Mouse (Mus musculus) cerebellum, adult (tissue): ENCODE measurements around the gene Ccdc38.
A peak's percentile ranks its signal among the peaks of the same experiment; 100 is the strongest.

Experiments
- ATAC-seq: cut with Nextera tagmentation; 2 replicates; pipeline ENCODE4 v1.9.2; 2017; ENCODE audit warnings: mild to moderate bottlenecking, moderate library complexity, mixed read lengths; ENCODE audit not compliant: insufficient number of reproducible peaks, low FRiP score, low TSS enrichment

The Ccdc38 gene

DNA sequence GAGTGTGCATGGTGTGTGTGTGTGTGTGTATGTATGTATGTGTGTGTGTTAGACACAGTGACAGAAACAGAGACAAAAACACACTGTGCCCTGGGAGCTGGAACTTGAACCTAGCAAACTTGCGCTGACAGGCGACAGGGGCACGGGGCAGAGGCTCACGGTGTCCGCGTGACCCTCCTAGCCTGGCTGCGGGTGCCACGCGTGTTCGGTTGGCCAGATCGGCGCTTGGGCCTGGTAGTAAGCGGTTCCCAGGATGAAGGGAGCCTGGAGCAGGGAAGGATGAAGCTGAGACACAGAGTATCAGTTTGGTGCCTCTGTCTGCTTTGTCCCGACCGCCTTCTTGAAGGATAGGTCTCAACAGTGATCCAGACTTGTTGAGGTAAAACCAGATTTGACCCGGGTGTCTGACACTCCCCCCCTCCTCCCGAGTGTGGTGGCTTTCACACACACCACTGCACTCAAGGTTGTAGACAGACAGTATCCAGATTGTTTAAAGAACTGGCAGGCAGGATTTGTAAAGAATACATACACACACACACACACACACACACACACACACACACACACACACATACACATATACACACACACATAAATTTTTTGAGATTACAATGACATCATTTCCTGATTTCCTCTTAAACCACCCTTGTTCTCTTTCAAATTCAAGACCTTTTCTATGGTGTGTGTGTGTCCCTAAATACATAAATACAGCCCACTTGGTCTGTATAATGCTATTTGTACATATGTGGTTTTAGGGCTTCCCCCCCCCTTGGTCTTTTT is at the start of gene Ccdc38:
Gene Ccdc38, plus strand, starts transcription at position 202 of the 780 bp plus-strand sequence.
- no peak for ATAC-seq

DNA sequence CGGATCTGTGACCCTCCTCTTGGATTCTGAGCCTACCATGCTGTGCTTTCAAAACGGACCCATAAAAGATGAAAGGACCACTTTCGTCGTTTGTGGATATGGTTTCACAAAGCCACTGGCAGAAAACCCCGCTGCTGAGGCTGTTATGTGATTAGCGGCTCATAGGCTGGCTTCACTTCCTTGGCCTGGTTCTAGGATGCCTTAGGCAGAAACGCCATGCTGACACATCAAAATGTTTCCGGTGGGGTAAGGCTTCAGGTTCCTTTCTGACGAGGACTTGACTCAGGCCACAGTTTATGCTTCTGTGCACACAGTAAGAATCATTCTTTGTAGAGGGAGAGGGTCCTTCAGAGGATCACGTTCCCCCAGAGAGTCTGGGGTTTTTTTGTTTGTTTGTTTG is 39.6 kb upstream of the Ccdc38 start:
- no peak for ATAC-seq

GRCm38 (mm10) chr10:93501346-93501745 is 39.1 kb upstream of the Ccdc38 start:
- ATAC-seq, result no peak

DNA sequence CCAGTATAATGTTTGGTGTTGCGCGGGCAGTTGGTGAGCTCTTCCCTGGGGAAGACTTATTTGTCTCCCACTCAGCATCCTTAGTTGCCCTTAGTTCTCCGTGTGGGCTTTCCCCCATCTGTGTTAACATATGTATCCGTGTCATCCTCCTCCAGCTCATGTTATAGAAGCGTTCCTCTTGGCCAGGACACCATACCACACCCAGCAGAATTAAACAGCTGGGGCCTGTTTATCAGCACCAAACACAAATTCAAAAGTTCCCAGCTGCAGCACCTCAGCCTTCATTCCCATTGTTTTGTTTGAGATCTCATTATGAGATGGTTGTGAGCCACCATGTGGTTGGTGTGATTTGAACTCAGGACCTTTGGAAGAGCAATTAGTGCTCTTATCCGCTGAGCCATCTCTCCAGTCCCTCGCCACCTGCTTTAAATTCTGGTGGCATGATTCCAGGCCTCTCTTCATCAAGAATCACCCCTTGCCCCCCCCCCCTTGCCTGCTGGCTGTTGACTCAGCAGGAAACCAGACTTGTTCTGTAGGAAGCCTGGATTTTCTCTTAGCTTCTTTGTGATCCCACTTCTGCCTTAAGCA is 32.0 kb upstream of the Ccdc38 start:
- ATAC-seq, result no peak

DNA sequence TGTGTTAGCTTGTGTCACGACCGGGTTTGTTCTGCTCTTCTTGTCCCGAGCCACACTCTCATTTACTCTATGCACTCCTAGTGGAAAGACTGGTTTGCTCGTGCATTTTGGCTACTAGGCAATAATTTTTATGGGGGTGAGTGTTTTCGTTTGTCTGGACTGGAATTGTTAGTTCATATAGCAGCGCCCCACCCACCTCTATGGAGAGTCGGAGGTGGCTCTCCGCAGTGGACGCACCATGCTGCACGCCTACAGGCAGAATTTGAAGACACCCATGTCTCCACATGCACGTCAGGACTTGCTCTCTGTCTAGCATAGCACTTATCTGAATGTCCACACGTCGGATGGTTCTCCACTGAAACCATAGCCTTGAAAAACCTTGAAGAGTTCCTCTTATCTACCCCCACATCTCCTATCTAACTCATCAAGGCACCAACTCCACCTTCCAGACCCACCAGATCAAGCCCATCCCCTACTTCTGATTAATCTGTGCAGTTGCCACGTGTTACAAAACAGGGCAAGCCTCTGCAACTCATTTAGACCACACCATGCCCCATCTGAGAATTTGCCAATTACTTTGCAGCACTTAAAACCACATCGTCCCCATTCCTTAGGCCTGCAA is 30.8 kb upstream of the Ccdc38 start:
- ATAC-seq, result no peak

DNA sequence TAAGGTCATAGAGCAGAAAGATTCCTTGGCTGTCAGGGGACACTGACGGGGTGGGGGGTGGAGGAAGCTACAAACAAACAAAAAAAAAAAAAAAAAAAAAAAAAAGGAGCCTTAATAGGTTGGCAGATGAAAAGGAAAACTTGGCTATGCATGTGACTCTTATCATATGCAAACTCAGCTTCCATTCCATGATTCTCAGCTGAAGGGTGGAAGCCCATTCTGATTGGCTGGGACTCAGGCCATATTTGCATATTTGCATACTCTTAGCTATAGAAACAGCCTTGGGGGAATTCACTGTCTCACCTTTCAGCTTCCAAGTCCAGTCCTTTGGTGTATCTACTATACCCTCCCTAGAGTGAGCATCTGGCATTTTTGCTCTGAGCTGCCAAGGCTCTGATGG is 25.0 kb upstream of the Ccdc38 start:
- ATAC-seq, result no peak

DNA sequence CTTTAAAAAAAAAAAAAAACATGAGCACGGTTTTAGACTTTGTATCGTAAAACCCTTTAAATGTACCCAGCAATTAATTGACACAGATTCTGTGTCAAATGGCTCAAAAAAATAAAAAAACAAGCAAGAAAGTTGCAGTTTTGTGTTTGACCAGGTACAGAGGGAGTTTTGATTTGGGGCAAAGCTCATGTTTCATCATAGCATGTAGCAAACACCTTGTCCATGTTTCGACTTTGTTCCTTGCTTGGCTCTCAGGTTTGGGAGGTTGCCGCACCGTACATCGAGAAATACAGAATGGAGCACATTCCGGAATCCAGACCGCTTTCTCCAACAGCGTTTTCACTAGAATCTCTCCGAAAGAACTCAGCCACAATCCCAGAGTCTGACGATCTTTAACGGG is 24.5 kb upstream of the Ccdc38 start:
- ATAC-seq, result no peak

DNA sequence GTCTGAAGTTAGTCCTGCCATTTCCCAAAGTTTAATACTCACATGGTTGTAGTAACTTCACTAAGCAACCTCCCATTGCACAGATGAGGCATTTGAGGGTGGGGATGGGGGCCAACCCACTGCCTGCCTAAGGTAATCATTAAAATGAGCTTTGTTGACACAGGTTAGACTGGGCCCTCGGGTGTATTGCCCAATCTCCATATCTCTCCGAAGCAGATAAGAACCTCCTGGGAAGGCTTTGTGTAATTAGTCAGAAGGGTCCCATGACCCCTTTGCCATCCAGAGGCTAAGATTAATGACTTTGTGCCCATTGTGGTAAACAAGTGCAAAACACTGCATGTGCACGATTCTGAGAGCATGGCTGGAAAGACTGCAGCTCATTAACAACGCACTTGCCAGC is 22.7 kb upstream of the Ccdc38 start:
- ATAC-seq, result no peak

- ATAC-seq, result no peak
Observed at GRCm38 (mm10) chr10:93518186-93518585, 22.2 kb upstream of the Ccdc38 start.

GRCm38 (mm10) chr10:93518620-93519019 is 21.8 kb upstream of the Ccdc38 start:
- no peak for ATAC-seq

- no peak for ATAC-seq
Observed at GRCm38 (mm10) chr10:93519159-93519558, 21.3 kb upstream of the Ccdc38 start.

GRCm38 (mm10) chr10:93519756-93520155 is 20.7 kb upstream of the Ccdc38 start:
- ATAC-seq, result peak; percentile 97

DNA sequence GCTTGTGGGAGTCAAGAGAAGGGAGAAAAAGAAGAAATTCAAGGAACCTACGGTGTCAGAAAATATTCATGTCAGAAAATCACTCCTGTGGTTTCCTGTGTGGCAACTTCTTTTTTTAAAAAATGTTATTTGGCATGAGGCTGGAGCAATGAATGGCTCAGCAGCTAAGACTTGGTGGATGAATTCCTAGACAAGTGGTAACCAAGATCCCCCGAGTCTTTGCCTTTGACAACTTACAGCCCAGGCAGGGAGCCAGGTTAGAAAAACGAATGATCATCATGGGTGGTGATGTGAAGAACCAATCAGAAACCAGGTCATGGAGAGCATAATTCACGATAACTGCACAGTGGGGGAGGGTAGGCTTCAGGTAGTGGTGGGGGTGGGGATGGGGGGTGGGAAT is 19.4 kb upstream of the Ccdc38 start:
- ATAC-seq, result no peak

- ATAC-seq, result no peak
Observed at GRCm38 (mm10) chr10:93525329-93525728, 15.1 kb upstream of the Ccdc38 start.

DNA sequence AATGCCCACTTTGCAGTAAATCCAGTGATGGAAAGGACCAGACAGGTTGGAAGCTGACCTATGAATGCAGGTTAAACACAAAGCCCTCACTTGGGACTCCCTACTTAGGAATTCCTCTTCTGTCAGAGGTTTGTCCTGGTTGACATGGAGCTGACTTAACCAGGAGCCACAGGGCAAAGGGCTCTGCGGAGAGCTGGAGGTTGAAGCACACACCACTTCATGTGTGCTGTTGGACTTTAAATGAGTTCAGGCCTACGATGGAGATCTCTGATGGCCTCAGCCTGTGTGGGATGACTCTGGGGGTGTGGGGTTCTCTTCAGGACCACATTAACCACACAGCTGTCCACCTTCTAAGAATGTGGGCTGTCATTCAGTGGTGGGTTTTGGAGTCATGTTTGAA is 2.1 kb upstream of the Ccdc38 start:
- no peak for ATAC-seq

DNA sequence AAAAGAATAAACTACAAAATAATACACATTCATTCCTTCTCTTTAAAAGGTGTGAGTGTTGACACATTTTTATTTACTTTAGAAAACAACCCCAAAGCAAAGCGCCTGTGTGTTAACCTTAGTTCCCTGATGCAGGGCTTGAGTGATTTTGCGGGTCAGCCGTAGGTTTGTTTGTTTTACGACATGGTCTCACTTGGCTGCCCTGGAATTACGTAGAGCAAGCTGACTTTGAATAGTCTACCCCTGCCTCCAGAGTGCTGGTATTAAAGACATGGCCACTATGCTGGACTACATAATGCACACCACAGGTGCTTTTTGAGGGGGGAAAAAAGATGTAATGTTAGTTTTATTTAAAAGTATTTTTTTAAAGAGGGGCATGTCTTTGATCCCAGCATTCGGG is 1.6 kb upstream of the Ccdc38 start:
- ATAC-seq, result no peak

- ATAC-seq, result peak; percentile 84
Observed at GRCm38 (mm10) chr10:93539775-93540430, 529 bp upstream of the Ccdc38 start, which contains the start of gene Amdhd1. Amdhd1 (minus strand) TSS chr10:93540033.

GRCm38 (mm10) chr10:93541585-93541984 is 1.2 kb downstream of the Ccdc38 start:
- ATAC-seq, result no peak

DNA sequence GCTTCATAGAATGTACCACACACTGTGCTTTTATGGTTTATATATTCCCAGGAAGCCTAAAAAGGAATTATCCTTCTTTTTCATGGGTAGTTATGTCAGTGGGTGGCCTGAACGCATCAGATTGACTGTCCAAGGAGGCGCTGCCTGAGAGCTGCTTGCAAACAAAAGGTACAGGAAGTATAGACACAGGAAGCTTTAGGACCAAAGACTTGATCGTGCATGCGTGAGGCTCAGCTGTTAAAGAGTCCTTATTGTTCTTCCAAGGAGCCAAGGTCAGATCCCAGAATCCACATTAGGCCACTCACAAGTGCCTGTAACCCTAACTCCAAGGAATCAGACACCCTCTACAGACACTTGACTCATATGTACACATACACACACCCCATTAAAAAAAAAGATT is 1.9 kb downstream of the Ccdc38 start:
- no peak for ATAC-seq

DNA sequence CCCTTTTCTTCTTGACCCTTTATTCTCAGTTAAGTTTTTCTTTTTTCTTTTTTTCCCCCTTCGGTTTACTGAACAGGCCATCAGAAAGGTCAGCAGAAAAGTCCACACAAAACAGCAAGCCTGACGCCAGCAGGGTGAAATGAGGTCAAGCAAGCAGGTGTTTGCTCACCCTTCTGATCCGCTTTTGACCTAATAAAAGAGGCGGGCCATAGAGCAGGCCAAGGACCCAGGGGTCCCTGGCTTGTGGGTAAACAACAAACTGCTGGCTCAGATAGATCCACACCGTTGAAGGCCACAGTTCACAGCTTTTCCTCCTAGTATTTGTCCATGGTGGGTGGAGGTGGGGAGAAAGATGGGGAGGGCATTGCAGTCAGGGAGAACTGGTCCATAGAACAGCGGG is 2.7 kb downstream of the Ccdc38 start:
- no peak for ATAC-seq

DNA sequence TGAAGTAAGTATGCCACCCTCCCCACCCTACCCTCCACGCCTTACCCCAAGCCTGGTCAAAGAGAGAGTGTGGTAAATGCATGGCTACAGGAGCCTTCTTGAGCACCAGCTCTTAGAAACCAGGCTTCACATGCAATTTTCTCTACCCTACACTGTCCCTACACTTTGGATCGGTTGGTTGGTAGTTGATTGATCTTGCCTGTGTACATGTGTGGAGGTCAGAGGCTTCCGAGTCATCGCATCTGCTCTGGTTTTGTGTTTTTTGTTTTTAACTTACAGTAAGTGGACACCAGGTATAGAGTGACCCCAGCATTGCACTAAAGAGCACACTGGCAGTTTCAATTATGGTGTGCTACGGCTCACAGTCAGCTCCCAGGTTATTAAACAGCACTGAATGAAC is 3.7 kb downstream of the Ccdc38 start:
- ATAC-seq, result no peak
